In genomic region chr8:85227297-85227696, GRCm38 (mm10) we compare ENCODE assay signal across 38 mouse cellular contexts. TPM values are rescaled to one million over a fixed set of nuclear protein-coding genes. Genes with fewer than 3 reads are reported as not detected.
"Had no signal": no experiment of that assay in that cellular context is flagged by ENCODE, and none has a peak within 500 bp of the region (broad histone marks: within the 10 kb centered on the region; RNA-seq: fewer than 3 reads in every experiment).

No protein-coding gene starts in this region.

- H3K9ac ChIP-seq: embryonic facial prominence, embryonic 12.5 days; embryonic facial prominence, embryonic 13.5 days; embryonic facial prominence, embryonic 15.5 days; forebrain, embryonic 12.5 days; forebrain, embryonic 13.5 days; forebrain, embryonic 15.5 days; forebrain, postnatal 0 days had no signal

- H3K27me3 ChIP-seq: embryonic facial prominence, embryonic 12.5 days; embryonic facial prominence, embryonic 13.5 days; embryonic facial prominence, embryonic 15.5 days; forebrain, embryonic 12.5 days; forebrain, embryonic 13.5 days; forebrain, embryonic 15.5 days had no signal

- H3K4me1 ChIP-seq: embryonic facial prominence, embryonic 10.5 days; embryonic facial prominence, embryonic 12.5 days; embryonic facial prominence, embryonic 13.5 days; embryonic facial prominence, embryonic 15.5 days; forebrain, embryonic 10.5 days; forebrain, embryonic 12.5 days; forebrain, embryonic 13.5 days; forebrain, embryonic 15.5 days had no signal

- DNase-seq: cerebellum, adult 9-10 months; cerebellum, adult 9-11 months; cerebellum, postnatal 10 days; cerebellum, postnatal 14 days; cerebellum, postnatal 25 days; cerebellum, postnatal 36 days; embryo, embryonic 11 days; forebrain, postnatal 0 days; gastrocnemius, adult 2 months; gastrocnemius, postnatal 10 days; gastrocnemius, postnatal 14 days; gastrocnemius, postnatal 25 days; gastrocnemius, postnatal 36 days; heart, adult 11 months; heart, adult 18-20 months; heart, adult 2 months had no signal

- H3K27ac ChIP-seq: embryonic facial prominence, embryonic 10.5 days; embryonic facial prominence, embryonic 12.5 days; embryonic facial prominence, embryonic 13.5 days; embryonic facial prominence, embryonic 15.5 days; forebrain, embryonic 10.5 days; forebrain, embryonic 12.5 days; forebrain, embryonic 13.5 days; forebrain, embryonic 15.5 days; gastrocnemius, adult 2 months; heart, adult 2 months had no signal

- H3K36me3 ChIP-seq: embryonic facial prominence, embryonic 10.5 days; embryonic facial prominence, embryonic 12.5 days; embryonic facial prominence, embryonic 13.5 days; embryonic facial prominence, embryonic 15.5 days; forebrain, embryonic 10.5 days; forebrain, embryonic 12.5 days; forebrain, embryonic 15.5 days had no signal

- H3K4me3 ChIP-seq: embryonic facial prominence, embryonic 10.5 days; embryonic facial prominence, embryonic 12.5 days; embryonic facial prominence, embryonic 13.5 days; embryonic facial prominence, embryonic 15.5 days; erythroblast, embryonic 14.5 days; forebrain, embryonic 10.5 days; forebrain, embryonic 12.5 days; forebrain, embryonic 13.5 days; forebrain, embryonic 15.5 days; gastrocnemius, adult 2 months; heart, adult 2 months had no signal

- H3K9me3 ChIP-seq: embryonic facial prominence, embryonic 10.5 days; embryonic facial prominence, embryonic 12.5 days; embryonic facial prominence, embryonic 13.5 days; embryonic facial prominence, embryonic 15.5 days; forebrain, embryonic 10.5 days; forebrain, embryonic 12.5 days; forebrain, embryonic 13.5 days; forebrain, embryonic 15.5 days had no signal

RNA-seq across cellular contexts. Expression of gene Olfr371, which starts 1.5 kb away (rescaled TPM):
- total RNA-seq: common myeloid progenitor, adult 5-6 weeks; forebrain, postnatal 0 days; gastrocnemius, adult 18-20 months; gastrocnemius, adult 2 months; gastrocnemius, adult 8-10 months; gastrocnemius, postnatal 10 days; gastrocnemius, postnatal 14 days; gastrocnemius, postnatal 25 days; gastrocnemius, postnatal 36 days; gastrocnemius, postnatal 4 days; granulocyte monocyte progenitor cell, adult 5-6 weeks; heart, adult 18-20 months; heart, adult 2 months; heart, adult 8-10 months had no signal
- polyA plus RNA-seq: cortical plate, adult 2 months; embryonic facial prominence, embryonic 10.5 days; embryonic facial prominence, embryonic 11.5 days; embryonic facial prominence, embryonic 12.5 days; embryonic facial prominence, embryonic 13.5 days; embryonic facial prominence, embryonic 15.5 days; erythroblast, embryonic 14.5 days; forebrain, embryonic 10.5 days; forebrain, embryonic 11.5 days; forebrain, embryonic 12.5 days; forebrain, embryonic 13.5 days; forebrain, embryonic 14.5 days; forebrain, embryonic 15.5 days; forebrain, embryonic 16.5 days; forebrain, postnatal 0 days; frontal cortex, adult 2 months; gonadal fat pad, adult 2 months; heart, adult 2 months had no signal
